Mouse (Mus musculus): ENCODE measurements around the gene Sit1.

Sit1 gene

GRCm38 (mm10) chr4:43465935-43466334 is 17.6 kb downstream of the Sit1 start:
- DNase-seq = no peak

- DNase-seq = no peak
These were observed 20.4 kb downstream of the Sit1 start for GRCm38 (mm10) chr4:43463102-43463501.

GRCm38 (mm10) chr4:43457124-43457523 is 26.4 kb downstream of the Sit1 start:
- no peak for DNase-seq

- DNase-seq = no peak
These were observed 27.1 kb downstream of the Sit1 start for GRCm38 (mm10) chr4:43456470-43456869.

DNA sequence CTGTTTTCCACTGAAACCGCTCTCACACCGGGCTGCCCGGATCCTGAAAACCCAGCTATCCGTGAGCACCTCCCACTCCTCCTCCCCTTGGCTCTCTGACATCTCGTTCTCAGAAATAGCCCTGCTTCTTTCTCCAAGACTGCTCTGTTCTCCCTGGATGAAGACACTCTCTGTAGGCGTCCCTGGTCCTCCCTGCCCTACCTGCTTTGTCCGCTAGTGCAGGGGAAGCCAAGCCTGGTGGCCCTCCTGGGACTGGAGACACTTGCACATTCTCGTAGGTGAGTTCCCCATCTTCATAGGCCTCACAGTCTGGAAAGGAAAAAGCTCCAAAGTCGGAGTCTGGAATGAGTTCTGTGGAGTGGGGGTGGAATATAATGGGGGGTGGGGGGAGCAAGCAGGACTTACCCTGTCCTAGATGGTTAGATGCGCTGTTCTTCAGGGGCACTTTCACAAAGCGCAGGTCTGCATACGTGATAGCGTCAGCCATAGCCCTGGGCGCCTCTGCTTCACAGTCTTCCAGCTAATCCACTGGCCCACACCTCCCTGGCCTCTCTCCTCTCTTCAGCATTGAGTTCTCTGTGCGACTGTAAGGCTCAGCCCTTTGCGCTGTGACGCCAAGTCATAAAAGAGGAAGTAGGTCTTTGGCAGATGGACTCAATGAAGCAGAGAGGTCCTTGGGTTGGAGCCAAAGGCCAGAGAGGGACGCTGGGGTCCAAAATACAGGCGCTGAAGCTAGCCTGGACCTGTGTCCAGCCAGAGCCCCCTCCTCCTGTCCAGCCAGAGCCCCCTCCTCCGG is 29.3 kb downstream of the Sit1 start, which contains the start of gene Cd72:
Cd72 (minus strand) TSS at position 588 of the 796 bp plus-strand sequence.
- DNase-seq = no peak

- DNase-seq = no peak
These were observed 30.1 kb downstream of the Sit1 start for GRCm38 (mm10) chr4:43453413-43453812.

GRCm38 (mm10) chr4:43452315-43452714 is 31.2 kb downstream of the Sit1 start:
- no peak for DNase-seq

DNA sequence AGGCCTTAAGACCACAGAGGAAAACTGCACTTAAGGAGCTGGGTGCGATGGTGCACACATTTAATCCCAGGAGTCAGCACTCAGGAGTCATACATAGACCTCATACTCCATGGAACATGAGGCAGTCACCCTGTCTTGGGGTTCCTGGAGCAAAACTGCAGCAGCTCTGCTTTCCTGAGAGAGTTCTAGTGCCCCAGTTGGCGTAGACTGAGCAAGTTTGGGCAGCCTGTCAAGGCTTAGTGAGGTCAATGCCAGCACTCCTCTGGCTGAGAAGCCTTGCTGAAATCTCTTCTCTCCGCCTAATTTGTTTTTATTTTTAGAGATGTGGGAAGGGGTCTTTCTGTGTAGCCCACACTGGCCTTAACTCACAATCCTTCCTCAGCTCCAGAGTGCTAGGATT is 35.0 kb downstream of the Sit1 start:
- DNase-seq = no peak

GRCm38 (mm10) chr4:43447251-43447650 is 36.3 kb downstream of the Sit1 start:
- no peak for DNase-seq

DNA sequence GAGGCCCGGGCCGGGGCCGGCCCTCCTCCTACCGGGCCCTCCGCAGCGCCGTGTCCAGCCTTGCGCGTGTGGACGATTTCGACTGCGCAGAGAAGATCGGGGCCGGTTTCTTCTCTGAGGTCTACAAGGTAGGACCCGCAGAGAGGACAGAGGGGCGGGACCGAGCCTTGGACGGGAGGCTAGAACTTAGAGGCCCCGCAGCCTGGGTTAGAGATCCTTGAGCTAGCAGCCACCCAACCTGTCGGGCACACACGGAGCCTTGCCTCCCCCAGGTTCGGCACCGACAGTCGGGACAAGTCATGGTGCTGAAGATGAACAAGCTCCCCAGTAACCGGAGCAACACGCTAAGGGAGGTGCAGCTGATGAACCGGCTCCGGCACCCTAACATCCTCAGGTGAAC is 40.0 kb downstream of the Sit1 start:
- DNase-seq = no peak

- peak; percentile 75 for DNase-seq
These were observed 40.8 kb downstream of the Sit1 start for GRCm38 (mm10) chr4:43442456-43443361.

DNA sequence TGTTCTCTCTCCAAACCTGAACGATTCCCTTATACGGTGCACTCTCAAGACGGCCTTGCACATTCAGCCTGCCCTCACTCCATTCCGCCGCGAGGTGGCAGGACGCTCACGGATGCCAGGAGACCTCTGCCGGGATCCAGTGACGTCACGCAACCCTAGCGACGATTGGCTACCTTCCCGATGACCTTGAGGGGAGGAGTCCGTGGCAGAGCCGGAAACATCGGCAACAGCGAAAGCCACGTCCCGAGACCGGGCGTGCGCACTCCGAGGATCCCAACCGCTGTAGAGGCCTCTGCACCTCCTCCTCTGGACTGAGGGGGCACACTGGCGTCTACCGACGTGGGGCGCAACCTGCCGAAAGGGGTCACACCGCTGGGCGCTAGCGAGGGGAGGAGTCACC is 41.5 kb downstream of the Sit1 start:
- DNase-seq = peak; percentile 99

- DNase-seq = no peak
These were observed 41.9 kb downstream of the Sit1 start, which contains the start of gene Tesk1 for GRCm38 (mm10) chr4:43441639-43442038. Gene Tesk1 (plus strand): TSS chr4:43441939.

DNA sequence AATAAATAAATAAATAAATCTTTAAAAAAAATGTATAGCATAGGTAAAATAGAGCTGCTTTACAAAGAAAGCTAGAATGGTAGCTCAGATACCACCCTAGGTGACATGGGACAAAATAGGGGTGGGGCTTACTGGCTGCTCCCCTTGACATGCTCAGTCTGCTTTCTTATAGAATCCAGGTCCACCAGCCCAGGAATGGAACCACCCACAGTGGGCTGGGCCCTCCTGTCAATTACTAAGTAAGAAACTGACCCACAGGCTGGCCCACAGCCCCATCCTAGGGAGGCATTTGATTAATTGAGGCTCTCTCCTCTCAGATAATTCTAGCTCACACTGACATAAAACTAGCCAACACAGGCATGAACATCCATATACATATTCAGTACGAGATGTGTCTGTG is 50.7 kb downstream of the Sit1 start:
- DNase-seq = no peak

Measured in layer of hippocampus, adult 9-11 months (tissue).